Mouse (Mus musculus) C2C12 (cell line): Measurements from ENCODE around the gene Rgs21. TPM values are rescaled to one million over a fixed set of nuclear protein-coding genes. Genes with fewer than 3 reads are reported as not detected.

Source experiments
- H3K27me3 ChIP-seq: one replicate; pipeline ENCODE4 v1.6.1; 2011; ENCODE audit not compliant: control insufficient read depth, insufficient read depth, insufficient read length
- H3K36me3 ChIP-seq: one replicate; pipeline ENCODE4 v1.6.1; 2011; ENCODE audit not compliant: control insufficient read depth, insufficient read depth
- H3K4me3 ChIP-seq: one replicate; pipeline ENCODE4 v1.5.1; 2011; ENCODE audit warnings: mild to moderate bottlenecking, control low read depth; ENCODE audit not compliant: poor library complexity, insufficient read depth, severe bottlenecking
- H3K79me2 ChIP-seq: one replicate; pipeline ENCODE4 v1.6.1; 2011; ENCODE audit not compliant: control insufficient read depth, insufficient read depth
- H3K79me3 ChIP-seq: one replicate; pipeline ENCODE4 v1.6.1; 2011; ENCODE audit warnings: low read depth, control low read depth
- H3ac ChIP-seq: one replicate; pipeline ENCODE3; 2011; ENCODE audit warnings: low read depth; ENCODE audit not compliant: control insufficient read depth, insufficient read length
- CEBPB ChIP-seq: IDR thresholded peaks from one replicate; pipeline ENCODE4 v1.6.1; 2011; ENCODE audit warnings: low read depth, mild to moderate bottlenecking, control low read depth, moderate library complexity
- CTCF ChIP-seq: IDR thresholded peaks from one replicate; pipeline ENCODE4 v1.5.1; 2011; ENCODE audit not compliant: control insufficient read depth, insufficient read depth, insufficient read length
- FOSL1 ChIP-seq: IDR thresholded peaks from one replicate; pipeline ENCODE4 v1.8.0; 2011; ENCODE audit warnings: mild to moderate bottlenecking, low read length; ENCODE audit not compliant: poor library complexity, insufficient read depth, severe bottlenecking
- MAX ChIP-seq: IDR thresholded peaks from one replicate; pipeline ENCODE4 v1.6.1; 2011; ENCODE audit warnings: mild to moderate bottlenecking, control low read depth
- MYOD1 ChIP-seq: IDR thresholded peaks from one replicate; pipeline ENCODE4 v1.6.1; 2011; ENCODE audit warnings: low read depth; ENCODE audit not compliant: control insufficient read depth, insufficient read length
- MYOG ChIP-seq: IDR thresholded peaks from one replicate; pipeline ENCODE4 v1.6.1; 2011; ENCODE audit not compliant: control insufficient read depth, insufficient read length; ENCODE audit errors: extremely low read depth
- USF1 ChIP-seq: IDR thresholded peaks from one replicate; pipeline ENCODE4 v1.6.1; 2011; ENCODE audit warnings: low read depth, mild to moderate bottlenecking, control low read depth, moderate library complexity
- long read RNA-seq, 2 experiments: library from polyadenylated mRNA; unstranded; transcript quantifications; one replicate each; pipeline ENCODE4 v2.0.0; 2019 to 2020
- polyA plus RNA-seq: library from polyadenylated mRNA; unstranded; fragments of >200 nt; fragmentation: generic; extraction: Trizol; gene quantifications from one replicate; pipeline ENCODE4 v1.2.1, GENCODE M21; 2012; ENCODE audit warnings: missing spikeins

Gene Rgs21
- not detected for polyA plus RNA-seq
- long read RNA-seq, experiment 1 = 0 reads
- long read RNA-seq, experiment 2 = 0 reads

DNA sequence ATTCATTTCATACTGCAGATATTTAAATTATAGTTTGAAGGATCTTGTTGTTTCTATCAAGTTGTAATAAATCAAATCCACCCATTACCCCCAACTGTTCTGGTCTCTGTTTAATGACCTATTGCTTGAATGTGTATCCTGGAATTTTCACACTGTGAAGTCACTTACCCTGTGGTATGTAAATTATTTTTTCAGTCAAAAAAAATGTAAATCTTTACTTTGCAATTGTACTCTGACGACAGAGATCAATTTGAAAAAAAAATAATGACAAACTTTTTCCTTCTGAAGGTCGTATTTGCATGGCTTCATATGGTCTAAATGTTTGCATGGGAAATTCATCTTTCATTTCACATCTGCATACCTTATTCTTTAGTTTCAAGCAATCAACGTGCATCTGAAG is at the start of gene Rgs21:
Rgs21 (minus strand) TSS at position 101 of the 400 bp plus-strand sequence.
- Histone ChIP-seq H3K79me3 (no peaks in the 10 kb centered on the region), H3ac (no peak within 1 kb of the TSS), H3K36me3 (no peaks in the 10 kb centered on the region), H3K79me2 (no peaks in the 10 kb centered on the region), H3K4me3 (no peak within 1 kb of the TSS), H3K27me3 (no peaks in the 10 kb centered on the region)
- TF ChIP-seq MAX = no peak
- no peak for TF ChIP-seq MYOG
- TF ChIP-seq FOSL1 = no peak
- no peak for TF ChIP-seq USF1

DNA sequence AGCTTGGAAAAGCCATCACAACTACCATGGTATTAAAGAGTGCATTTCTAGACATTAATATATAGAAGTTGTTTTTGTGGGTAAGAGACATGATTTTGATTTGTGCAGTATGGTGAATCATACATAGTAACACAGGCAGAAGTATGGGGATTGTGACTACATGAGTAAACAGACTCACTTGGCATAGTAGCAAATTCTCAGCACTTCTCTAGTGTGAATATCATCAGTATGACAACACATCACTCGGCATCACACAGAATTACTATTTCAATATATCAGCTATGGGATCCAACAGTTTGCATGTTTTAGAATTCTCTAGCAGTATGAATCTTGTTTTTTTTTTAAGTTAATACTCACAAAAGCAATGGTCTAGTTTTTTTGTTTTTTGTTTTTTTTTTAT is 36.6 kb upstream of the Rgs21 start:
- H3K79me2 ChIP-seq = no peaks in the 10 kb centered on the region
- H3K4me3 ChIP-seq = no peak overlapping the region
- H3K79me3 ChIP-seq = no peaks in the 10 kb centered on the region
- TF ChIP-seq MYOG (no peak), CEBPB (no peak), MAX (no peak), MYOD1 (no peak), USF1 (no peak), FOSL1 (no peak)
- no peaks in the 10 kb centered on the region for H3K27me3 ChIP-seq
- no peaks in the 10 kb centered on the region for H3K36me3 ChIP-seq
- H3ac ChIP-seq = no peak overlapping the region

DNA sequence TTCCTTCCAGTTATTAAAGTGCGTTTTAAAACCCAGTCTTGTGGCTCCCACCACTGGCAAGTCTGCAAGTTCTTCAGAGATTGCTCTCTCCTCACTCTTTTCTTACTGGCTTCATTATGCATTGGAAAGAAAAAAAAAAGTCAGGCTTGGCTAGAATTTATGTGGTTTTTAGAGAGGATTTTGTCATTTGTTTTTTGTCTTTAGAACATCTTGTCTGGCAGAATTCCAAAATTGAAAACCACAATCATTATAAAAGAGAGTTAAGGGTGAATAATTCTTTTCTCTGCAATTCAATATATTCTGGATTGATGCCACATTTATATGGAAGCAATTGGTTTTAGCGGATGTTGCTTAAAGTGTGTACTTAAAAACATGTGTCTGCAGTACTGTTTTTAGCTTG is 35.5 kb upstream of the Rgs21 start:
- no peaks in the 10 kb centered on the region for H3K79me2 ChIP-seq
- no peaks in the 10 kb centered on the region for H3K79me3 ChIP-seq
- H3K4me3 ChIP-seq = no peak overlapping the region
- H3K36me3 ChIP-seq = no peaks in the 10 kb centered on the region
- no peaks in the 10 kb centered on the region for H3K27me3 ChIP-seq
- TF ChIP-seq CTCF = no peak
- no peak for TF ChIP-seq FOSL1
- no peak for TF ChIP-seq CEBPB
- H3ac ChIP-seq = no peak overlapping the region

DNA sequence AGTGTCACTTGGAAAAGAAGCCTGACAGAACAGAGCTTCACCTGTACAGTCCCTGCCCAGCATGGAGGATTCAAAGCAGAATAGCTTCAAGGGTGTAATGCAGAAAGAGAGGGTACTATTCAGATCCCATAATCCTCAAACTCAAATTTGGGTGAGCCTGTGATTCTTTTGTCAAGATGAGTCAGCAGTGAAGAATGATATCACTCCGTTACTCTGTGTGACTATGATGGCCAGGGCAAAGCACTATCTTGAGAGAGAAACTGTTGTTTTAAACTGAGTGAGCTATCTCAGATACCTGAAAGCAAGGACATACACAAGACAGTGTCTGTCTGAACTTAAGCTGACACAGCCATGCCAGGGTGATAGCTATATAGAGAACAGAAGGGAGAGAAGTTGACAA is 11.9 kb upstream of the Rgs21 start:
- no peaks in the 10 kb centered on the region for H3K79me3 ChIP-seq
- H3K4me3 ChIP-seq = no peak overlapping the region
- H3K27me3 ChIP-seq = no peaks in the 10 kb centered on the region
- TF ChIP-seq CTCF (no peak), MYOD1 (no peak), MAX (no peak), USF1 (no peak), FOSL1 (no peak), CEBPB (no peak), MYOG (no peak)
- no peaks in the 10 kb centered on the region for H3K79me2 ChIP-seq
- H3ac ChIP-seq = no peak overlapping the region
- no peaks in the 10 kb centered on the region for H3K36me3 ChIP-seq

DNA sequence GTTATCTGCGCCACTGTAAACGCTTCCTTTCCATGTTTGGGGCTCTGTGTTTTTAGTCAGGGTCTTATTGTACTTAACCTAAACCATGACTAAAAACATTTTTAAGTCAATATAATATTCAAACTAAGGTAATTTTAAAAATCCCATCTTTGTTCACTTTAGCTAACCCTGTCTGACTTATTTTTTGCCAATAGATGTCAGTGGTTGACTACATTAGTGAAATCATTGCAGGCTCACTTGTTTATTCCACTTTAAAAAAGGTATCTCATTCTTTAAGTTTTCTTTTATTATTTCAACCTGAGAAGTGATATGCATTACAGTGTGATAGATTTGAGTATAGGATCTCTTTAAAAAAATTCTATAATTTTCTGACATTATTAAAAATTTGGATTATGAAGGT is 5.5 kb upstream of the Rgs21 start:
- H3K79me2 ChIP-seq = no peaks in the 10 kb centered on the region
- no peak overlapping the region for H3K4me3 ChIP-seq
- TF ChIP-seq CEBPB = no peak
- no peak for TF ChIP-seq MAX
- no peak for TF ChIP-seq MYOD1
- H3ac ChIP-seq = no peak overlapping the region
- no peaks in the 10 kb centered on the region for H3K27me3 ChIP-seq
- H3K79me3 ChIP-seq = no peaks in the 10 kb centered on the region
- no peaks in the 10 kb centered on the region for H3K36me3 ChIP-seq

DNA sequence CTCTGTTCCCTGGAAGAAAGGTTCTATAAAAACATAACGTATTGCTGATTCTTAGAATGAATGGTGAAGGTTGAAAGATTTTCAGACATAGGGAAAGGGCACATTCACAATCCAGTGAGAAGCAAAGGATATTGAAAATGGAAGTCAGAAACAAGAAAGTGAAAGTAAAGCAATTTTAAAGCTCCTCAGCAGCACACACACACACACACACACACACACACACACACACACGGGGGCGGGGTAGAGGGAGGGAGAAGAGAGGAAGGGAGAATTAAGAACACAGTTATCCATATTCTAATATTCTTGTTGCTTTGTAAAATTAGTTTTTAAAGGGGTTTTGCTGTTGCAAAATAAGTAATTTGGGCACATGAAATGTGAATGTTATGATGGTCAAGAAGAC is 2.4 kb upstream of the Rgs21 start:
- Histone ChIP-seq H3K36me3 (no peaks in the 10 kb centered on the region), H3K79me3 (no peaks in the 10 kb centered on the region), H3K27me3 (no peaks in the 10 kb centered on the region), H3K79me2 (no peaks in the 10 kb centered on the region), H3ac (no peak overlapping the region), H3K4me3 (no peak overlapping the region)
- TF ChIP-seq MAX = no peak
- TF ChIP-seq FOSL1 = no peak
- TF ChIP-seq MYOD1 = no peak
- no peak for TF ChIP-seq CTCF
- TF ChIP-seq USF1 = no peak

DNA sequence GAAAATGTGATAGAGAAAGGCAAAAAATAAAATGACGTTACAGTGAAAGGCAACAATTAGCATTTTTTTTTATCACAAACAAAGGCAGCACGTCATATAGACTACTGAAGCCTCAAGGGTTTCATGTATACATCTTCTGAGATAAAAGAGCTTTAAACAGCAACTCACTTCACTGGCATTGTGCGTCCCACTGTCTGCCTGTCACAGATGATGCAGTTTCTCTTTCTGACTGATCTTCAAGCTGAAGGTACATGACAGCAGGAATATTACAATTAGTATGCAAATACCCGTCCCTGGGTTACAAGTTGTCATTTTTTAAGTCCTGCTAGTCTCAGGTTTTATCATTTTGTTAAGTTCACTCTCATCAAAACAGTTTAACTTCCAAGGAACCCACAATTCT is 22.3 kb downstream of the Rgs21 start:
- Histone ChIP-seq H3ac (no peak overlapping the region), H3K36me3 (no peaks in the 10 kb centered on the region), H3K4me3 (no peak overlapping the region), H3K27me3 (no peaks in the 10 kb centered on the region), H3K79me2 (no peaks in the 10 kb centered on the region), H3K79me3 (no peaks in the 10 kb centered on the region)
- TF ChIP-seq USF1 = no peak
